Mouse (Mus musculus) E14TG2a.4 (cell line): Measurements from ENCODE around the gene Hnrnpu.

Experiments
- CTCF ChIP-seq: conservative IDR thresholded peaks from 2 replicates; pipeline ENCODE4 v1.5.1; 2014; ENCODE audit warnings: low read length
- NANOG ChIP-seq: IDR thresholded peaks from 2 replicates; pipeline ENCODE4 v1.6.1; 2014; ENCODE audit warnings: borderline replicate concordance, low read length, mixed read lengths
- POU5F1 ChIP-seq: IDR thresholded peaks from 2 replicates; pipeline ENCODE4 v1.6.1; 2014; ENCODE audit warnings: low read length, borderline replicate concordance

- TF ChIP-seq CTCF, result no peak
- TF ChIP-seq NANOG, result no peak
- TF ChIP-seq POU5F1, result no peak
Measured at GRCm38 (mm10) chr1:178329946-178330345, 7.7 kb downstream of the Hnrnpu start.
